Mouse (Mus musculus): ENCODE measurements around the gene Osbpl7. TPM values are rescaled to one million over a fixed set of nuclear protein-coding genes. Genes with fewer than 3 reads are reported as not detected.

Osbpl7 gene
- polyA plus RNA-seq, 1 experiment: 1.4 TPM

DNA sequence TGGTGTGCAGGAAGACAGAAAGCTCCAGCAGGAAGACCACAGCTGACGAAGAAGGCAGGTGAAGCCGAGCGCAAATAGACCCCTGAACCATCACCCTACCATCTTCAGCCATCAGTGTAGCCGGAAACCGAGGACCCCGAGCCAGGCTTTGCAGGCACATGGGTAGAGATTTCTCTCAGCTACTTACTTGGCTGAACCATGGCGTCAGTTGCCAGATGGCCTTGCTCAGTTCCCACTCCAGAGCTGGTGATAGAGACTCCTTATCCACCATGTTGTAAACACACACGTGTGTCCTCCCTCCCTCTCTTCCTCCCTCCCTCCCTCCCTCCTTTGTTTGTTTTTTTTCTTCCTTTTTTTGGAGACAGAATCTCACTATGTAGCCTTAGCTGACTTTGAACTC lies 23.8 kb downstream of the Osbpl7 start:
- Histone ChIP-seq H3K79me2 (ENCODE audit: control insufficient read depth, insufficient read depth) (no peaks in the 10 kb centered on the region), H3K36me3 (ENCODE audit: control insufficient read depth, insufficient read depth) (no peaks in the 10 kb centered on the region), H3K4me3 (no peak overlapping the region), H3K27me3 (ENCODE audit: control insufficient read depth, insufficient read depth, insufficient read length) (no peaks in the 10 kb centered on the region), H3ac (ENCODE audit: control insufficient read depth, insufficient read length) (no peak overlapping the region), H3K4me2 (ENCODE audit: low read depth) (no peak overlapping the region)
- TF ChIP-seq POLR2A (IDR thresholded peaks at IDR 0.05; ENCODE audit: insufficient read length, low read depth): no peak

DNA sequence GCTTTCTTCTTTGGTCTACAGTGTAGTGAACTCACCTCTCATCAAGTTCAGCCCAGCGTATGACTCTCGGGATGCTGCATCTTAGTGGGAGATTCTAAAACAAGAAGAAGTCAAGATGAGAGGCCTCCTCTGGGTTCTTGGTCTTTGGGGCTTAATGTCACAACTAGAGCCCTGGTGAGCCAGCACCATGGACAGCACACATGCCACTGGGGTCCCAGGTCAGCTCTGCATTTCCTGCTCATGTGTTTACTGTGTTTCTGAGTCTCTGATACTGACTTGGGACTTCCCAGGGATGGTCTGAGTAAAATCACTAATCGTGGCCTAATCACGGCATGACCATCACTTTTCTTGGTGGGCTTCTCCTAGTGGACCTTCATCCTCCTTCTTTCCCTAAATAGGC lies 28.3 kb downstream of the Osbpl7 start:
- TF ChIP-seq SRF (IDR thresholded peaks at IDR 0.05; ENCODE audit: control insufficient read depth, insufficient read length, low read depth) (no peak), REST (IDR thresholded peaks at IDR 0.05; ENCODE audit: insufficient read depth, insufficient read length) (peak; percentile 97), MYOG (IDR thresholded peaks at IDR 0.05; ENCODE audit: control insufficient read depth in 1 of 3, insufficient read depth in 1 of 3, insufficient read length in 2 of 3, low read depth in 2 of 3) (no peak)
- no peaks in the 10 kb centered on the region for H3K27me3 ChIP-seq (ENCODE audit: control insufficient read depth, insufficient read depth, insufficient read length)
- H3K4me3 ChIP-seq: no peak overlapping the region
- H3K79me2 ChIP-seq (ENCODE audit: control insufficient read depth, insufficient read depth): no peaks in the 10 kb centered on the region
- H3ac ChIP-seq (ENCODE audit: control insufficient read depth, insufficient read length): no peak overlapping the region
- no peak overlapping the region for H3K4me2 ChIP-seq (ENCODE audit: low read depth)
- H3K36me3 ChIP-seq (ENCODE audit: control insufficient read depth, insufficient read depth): no peaks in the 10 kb centered on the region

- no peak overlapping the region for H3K4me2 ChIP-seq (ENCODE audit: low read depth)
- H3K27me3 ChIP-seq (ENCODE audit: control insufficient read depth, insufficient read depth, insufficient read length): no peaks in the 10 kb centered on the region
- no peak overlapping the region for H3ac ChIP-seq (ENCODE audit: control insufficient read depth, insufficient read length)
- H3K4me3 ChIP-seq: no peak overlapping the region
- no peaks in the 10 kb centered on the region for H3K36me3 ChIP-seq (ENCODE audit: control insufficient read depth, insufficient read depth)
- TF ChIP-seq CEBPB (IDR thresholded peaks at IDR 0.05; ENCODE audit: insufficient read depth, poor library complexity, severe bottlenecking) (no peak), E2F4 (IDR thresholded peaks at IDR 0.05; ENCODE audit: insufficient read depth) (no peak), MYOG (IDR thresholded peaks at IDR 0.05; ENCODE audit: control insufficient read depth in 1 of 3, insufficient read depth in 1 of 3, insufficient read length in 2 of 3, low read depth in 2 of 3) (no peak), MAX (IDR thresholded peaks at IDR 0.05; ENCODE audit: low read depth) (no peak), POLR2AphosphoS2 (IDR thresholded peaks at IDR 0.05; ENCODE audit: insufficient read length, low read depth) (no peak), TCF12 (IDR thresholded peaks at IDR 0.05; ENCODE audit: insufficient read depth, poor library complexity, severe bottlenecking) (no peak), MYOD1 (IDR thresholded peaks at IDR 0.05; ENCODE audit: control insufficient read depth in 1 of 3, insufficient read length in 2 of 3, low read depth in 2 of 3) (no peak)
- H3K79me2 ChIP-seq (ENCODE audit: control insufficient read depth, insufficient read depth): no peaks in the 10 kb centered on the region
Measured at GRCm38 (mm10) chr11:97080291-97080690, 29.9 kb downstream of the Osbpl7 start.

DNA sequence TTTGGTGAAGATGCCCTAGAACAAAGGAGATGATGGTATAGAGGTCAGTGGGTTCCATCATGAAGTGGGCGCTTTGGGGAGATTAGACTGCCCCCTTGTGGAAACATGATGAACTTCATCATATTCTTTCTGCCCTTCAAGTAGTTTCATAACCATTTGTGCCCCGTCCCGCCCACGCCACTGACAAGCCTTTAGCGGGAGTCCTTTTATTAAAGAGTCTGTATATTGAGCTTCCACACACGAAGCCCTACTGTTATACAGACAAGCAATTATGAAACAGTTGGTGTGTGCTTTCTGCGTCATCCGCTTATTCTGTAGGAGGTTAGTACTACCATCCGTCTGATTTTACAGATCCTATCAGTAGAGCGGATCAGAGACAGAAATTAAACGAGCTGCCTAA lies 32.5 kb downstream of the Osbpl7 start:
- TF ChIP-seq MYOD1 (IDR thresholded peaks at IDR 0.05; ENCODE audit: control insufficient read depth in 1 of 3, insufficient read length in 2 of 3, low read depth in 2 of 3): no peak
- TF ChIP-seq SRF (IDR thresholded peaks at IDR 0.05; ENCODE audit: control insufficient read depth, insufficient read length, low read depth): no peak
- H3K4me3 ChIP-seq: no peak overlapping the region
- no peaks in the 10 kb centered on the region for H3K36me3 ChIP-seq (ENCODE audit: control insufficient read depth, insufficient read depth)
- no peak overlapping the region for H3ac ChIP-seq (ENCODE audit: control insufficient read depth, insufficient read length)
- peak overlapping the region; percentile 66 for H3K4me2 ChIP-seq (ENCODE audit: low read depth)
- no peaks in the 10 kb centered on the region for H3K79me2 ChIP-seq (ENCODE audit: control insufficient read depth, insufficient read depth)
- no peaks in the 10 kb centered on the region for H3K27me3 ChIP-seq (ENCODE audit: control insufficient read depth, insufficient read depth, insufficient read length)

DNA sequence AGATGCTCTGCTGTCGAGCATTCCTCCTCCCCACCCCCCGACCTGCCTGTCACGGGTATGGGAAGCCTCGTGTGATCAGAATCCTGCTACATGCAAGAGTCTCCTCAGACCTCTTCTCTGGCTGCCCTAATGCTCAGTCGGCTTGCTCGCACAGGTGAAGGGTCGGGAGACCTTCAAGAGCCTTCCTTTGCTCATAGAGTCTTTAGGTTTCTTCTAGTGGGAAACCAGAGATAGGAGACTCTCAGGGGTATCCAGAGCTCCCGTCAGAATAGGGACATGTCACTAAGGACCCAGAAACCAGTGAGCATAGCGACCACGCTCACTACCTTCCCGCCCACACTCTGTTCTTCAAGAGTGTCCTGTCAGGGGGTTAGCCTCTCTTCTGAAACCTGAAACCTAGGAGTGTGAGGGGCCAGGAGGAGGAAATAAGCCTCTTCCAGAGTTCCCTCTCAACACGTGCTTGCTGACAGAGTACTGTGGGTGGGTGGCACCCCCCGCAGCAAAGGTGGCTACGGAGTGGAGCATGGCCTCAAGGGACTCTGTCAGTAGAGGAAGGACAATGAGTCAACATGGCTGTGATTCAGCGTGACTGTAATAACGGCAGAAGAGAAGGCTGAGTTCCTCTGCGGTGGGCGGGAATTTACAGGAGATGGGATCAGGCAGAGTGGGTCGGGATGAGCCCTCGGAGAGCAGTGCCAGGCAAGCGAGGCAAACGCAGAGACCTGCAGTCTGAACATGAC lies 33.1 kb downstream of the Osbpl7 start:
- H3K4me3 ChIP-seq: no peak overlapping the region
- H3K4me2 ChIP-seq (ENCODE audit: low read depth): peak overlapping the region; percentile 66
- TF ChIP-seq MAX (IDR thresholded peaks at IDR 0.05; ENCODE audit: low read depth): peak; percentile 22
- no peak for TF ChIP-seq POLR2A (IDR thresholded peaks at IDR 0.05; ENCODE audit: insufficient read length, low read depth)
- H3K79me2 ChIP-seq (ENCODE audit: control insufficient read depth, insufficient read depth): no peaks in the 10 kb centered on the region
- no peak overlapping the region for H3ac ChIP-seq (ENCODE audit: control insufficient read depth, insufficient read length)
- H3K36me3 ChIP-seq (ENCODE audit: control insufficient read depth, insufficient read depth): no peaks in the 10 kb centered on the region
- no peaks in the 10 kb centered on the region for H3K27me3 ChIP-seq (ENCODE audit: control insufficient read depth, insufficient read depth, insufficient read length)

GRCm38 (mm10) chr11:97084821-97085505 lies 34.5 kb downstream of the Osbpl7 start:
- no peak overlapping the region for H3K4me3 ChIP-seq
- H3K79me2 ChIP-seq (ENCODE audit: control insufficient read depth, insufficient read depth): no peaks in the 10 kb centered on the region
- H3ac ChIP-seq (ENCODE audit: control insufficient read depth, insufficient read length): no peak overlapping the region
- no peak overlapping the region for H3K4me2 ChIP-seq (ENCODE audit: low read depth)
- H3K27me3 ChIP-seq (ENCODE audit: control insufficient read depth, insufficient read depth, insufficient read length): no peaks in the 10 kb centered on the region
- TF ChIP-seq CEBPB (IDR thresholded peaks at IDR 0.05; ENCODE audit: insufficient read depth, poor library complexity, severe bottlenecking) (no peak), POLR2A (IDR thresholded peaks at IDR 0.05; ENCODE audit: insufficient read length, low read depth) (no peak), MAX (IDR thresholded peaks at IDR 0.05; ENCODE audit: low read depth) (no peak), MYOG (IDR thresholded peaks at IDR 0.05; ENCODE audit: control insufficient read depth in 1 of 3, insufficient read depth in 1 of 3, insufficient read length in 2 of 3, low read depth in 2 of 3) (no peak), TCF3 (IDR thresholded peaks at IDR 0.05; ENCODE audit: insufficient read length, low read depth) (no peak), TCF12 (IDR thresholded peaks at IDR 0.05; ENCODE audit: insufficient read depth, poor library complexity, severe bottlenecking) (no peak), REST (IDR thresholded peaks at IDR 0.05; ENCODE audit: insufficient read depth, insufficient read length) (no peak), USF1 (IDR thresholded peaks at IDR 0.05; ENCODE audit: low read depth) (no peak), SRF (IDR thresholded peaks at IDR 0.05; ENCODE audit: control insufficient read depth, insufficient read length, low read depth) (no peak), MYOD1 (IDR thresholded peaks at IDR 0.05; ENCODE audit: control insufficient read depth in 1 of 3, insufficient read length in 2 of 3, low read depth in 2 of 3) (no peak), E2F4 (IDR thresholded peaks at IDR 0.05; ENCODE audit: insufficient read depth) (no peak)
- no peaks in the 10 kb centered on the region for H3K36me3 ChIP-seq (ENCODE audit: control insufficient read depth, insufficient read depth)

Data from myocyte (in vitro differentiated cells).